10 mouse cellular contexts compared by ENCODE assay signal in the genomic region with DNA sequence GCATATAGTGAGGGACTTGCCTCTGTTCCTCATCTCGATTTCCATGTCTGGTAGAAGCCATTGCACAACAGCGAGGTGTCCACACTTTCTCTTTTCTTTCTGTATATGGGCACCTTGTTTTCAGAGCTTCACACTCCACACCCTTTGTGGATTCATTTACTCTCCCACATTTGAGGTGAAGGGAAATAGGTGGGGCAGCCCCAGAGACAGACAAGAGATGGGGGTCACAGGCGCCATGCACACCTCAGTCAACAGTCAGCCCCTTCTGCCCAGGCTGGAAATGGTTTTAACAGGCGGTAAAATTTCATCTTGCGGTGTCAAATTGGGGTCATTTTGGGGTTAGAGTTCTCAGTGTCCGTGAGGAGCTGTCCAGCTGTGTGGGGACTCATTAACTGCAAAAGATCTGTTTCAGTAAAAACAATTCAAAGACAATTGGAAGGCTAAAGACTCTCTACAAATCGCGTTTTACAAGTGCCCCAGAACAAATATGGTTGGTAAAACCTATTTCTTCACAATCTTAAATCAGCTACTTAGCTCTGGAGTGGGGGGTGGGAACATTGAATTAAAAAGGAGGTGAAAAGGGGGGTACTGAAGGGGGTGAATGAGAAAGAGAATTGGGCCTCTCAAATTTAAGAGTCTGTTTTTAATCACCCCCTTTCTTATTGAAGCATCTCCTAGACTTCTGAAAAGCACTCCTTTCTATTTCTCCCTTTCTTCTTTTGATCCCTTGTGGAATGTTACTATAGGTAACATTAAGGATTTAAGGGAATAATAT. TPM values are rescaled to one million over a fixed set of nuclear protein-coding genes. Genes with fewer than 3 reads are reported as not detected.
DNase-seq lines count a peak whose midpoint lies in the region; ATAC-seq lines count a peak whose summit lies in the region.
"Had no signal": no experiment of that assay in that cellular context is flagged by ENCODE, and none has a peak within 500 bp of the region (broad histone marks: within the 10 kb centered on the region; RNA-seq: fewer than 3 reads in every experiment).

No protein-coding gene starts in this region.

- H3K4me2 ChIP-seq in heart, embryonic 14.5 days (ENCODE audit: low read length), result peak overlapping the region; percentile 93
- peak overlapping the region; percentile 63 for H3K4me2 ChIP-seq in embryonic facial prominence, embryonic 12.5 days (replicated peaks)
- H3K4me2 ChIP-seq in intestine, embryonic 15.5 days (replicated peaks), result peak overlapping the region; percentile 77

- no peaks in the 10 kb centered on the region for H3K36me3 ChIP-seq in heart, embryonic 14.5 days (ENCODE audit: control insufficient read depth, insufficient read depth, low read length)
- H3K36me3 ChIP-seq in embryonic facial prominence, embryonic 12.5 days, result no peaks in the 10 kb centered on the region
- no peaks in the 10 kb centered on the region for H3K36me3 ChIP-seq in intestine, embryonic 15.5 days

- peaks cover 6 to 16% of the 10 kb centered on the region in 2 experiments for H3K4me1 ChIP-seq in heart, embryonic 14.5 days (ENCODE audit: control insufficient read depth in 2 of 2, insufficient read depth in 2 of 2, low read length in 2 of 2)
- peaks cover 17% of the 10 kb centered on the region; the same call in 1 of the 2 replicates for H3K4me1 ChIP-seq in embryonic facial prominence, embryonic 12.5 days
- no peaks in the 10 kb centered on the region for H3K4me1 ChIP-seq in intestine, embryonic 15.5 days (replicated peaks)

- H3K4me3 ChIP-seq in heart, embryonic 14.5 days (ENCODE audit: control insufficient read depth in 1 of 2, insufficient read depth in 1 of 2, low read depth in 1 of 2, low read length in 2 of 2), result peak overlapping the region; percentile 31 to 73
- peak overlapping the region; percentile 76 for H3K4me3 ChIP-seq in embryonic facial prominence, embryonic 12.5 days
- H3K4me3 ChIP-seq in intestine, embryonic 15.5 days (replicated peaks), result peak overlapping the region; percentile 62

- no peaks in the 10 kb centered on the region for H3K27me3 ChIP-seq in heart, embryonic 14.5 days (ENCODE audit: control insufficient read depth, insufficient read depth, low read length)
- peaks cover 15% of the 10 kb centered on the region; the same call in 1 of the 2 replicates for H3K27me3 ChIP-seq in embryonic facial prominence, embryonic 12.5 days
- H3K27me3 ChIP-seq in intestine, embryonic 15.5 days (replicated peaks), result peaks cover 12% of the 10 kb centered on the region; the same call in 1 of the 2 replicates
- H3K27me3 ChIP-seq: CH12.LX had no signal

- H3K27ac ChIP-seq in heart, embryonic 14.5 days (replicated peaks in 1 of 2; ENCODE audit: control insufficient read depth in 1 of 2, insufficient read depth in 1 of 2, low read depth in 2 of 2, low read length in 2 of 2), result peak overlapping the region; percentile 40 to 97
- peak overlapping the region; percentile 97 for H3K27ac ChIP-seq in embryonic facial prominence, embryonic 12.5 days
- peak overlapping the region; percentile 42 for H3K27ac ChIP-seq in intestine, embryonic 15.5 days
- H3K27ac ChIP-seq: liver, embryonic 14.5 days had no signal

- ATAC-seq in heart, embryonic 14.5 days (ENCODE audit: insufficient number of reproducible peaks, insufficient read depth, low FRiP score, low read depth), result no peak
- ATAC-seq in embryonic facial prominence, embryonic 12.5 days (ENCODE audit: insufficient number of reproducible peaks, insufficient read depth, low FRiP score, low TSS enrichment), result no peak
- ATAC-seq in intestine, embryonic 15.5 days, result no peak
- ATAC-seq in megakaryocyte, adult 5-6 weeks (ENCODE audit: poor library complexity, severe bottlenecking), result no peak

- 24% methylated on average over 8 of the region's 8 CpGs for WGBS in heart, embryonic 14.5 days
- 4% methylated on average over 8 of the region's 8 CpGs for WGBS in embryonic facial prominence, embryonic 12.5 days
- WGBS in intestine, embryonic 15.5 days, result 7% methylated on average over 8 of the region's 8 CpGs

- H3K9ac ChIP-seq in heart, embryonic 14.5 days (ENCODE audit: low read length), result peak overlapping the region; percentile 100
- H3K9ac ChIP-seq in embryonic facial prominence, embryonic 12.5 days, result peak overlapping the region; percentile 93
- peak overlapping the region; percentile 41 for H3K9ac ChIP-seq in intestine, embryonic 15.5 days
- H3K9ac ChIP-seq: liver, embryonic 14.5 days had no signal

- DNase-seq in heart, adult 9 months (ENCODE audit: low spot score in 2 of 2), result no peak
- peak; percentile 75 for DNase-seq in neural tube, embryonic 10.5 days (ENCODE audit: extremely low spot score, low spot score)
- DNase-seq in thymus, postnatal 4 days, result no peak
- no peak for DNase-seq in spleen, postnatal 36 days (ENCODE audit: low spot score in 2 of 2)

- no peaks in the 10 kb centered on the region for H3K9me3 ChIP-seq in heart, embryonic 14.5 days (ENCODE audit: control insufficient read depth, low read length)
- H3K9me3 ChIP-seq in embryonic facial prominence, embryonic 12.5 days, result no peaks in the 10 kb centered on the region
- no peaks in the 10 kb centered on the region for H3K9me3 ChIP-seq in intestine, embryonic 15.5 days

RNA-seq across cellular contexts. Expression of a gene that starts 4.0 kb away (rescaled TPM):
- polyA plus RNA-seq in heart, embryonic 14.5 days (2014; fragmentation: Nextera tagmentation; extraction: Ambion mirVana), result 30.8 and 30.9 TPM in 2 replicates
- polyA plus RNA-seq in embryonic facial prominence, embryonic 12.5 days (2016; fragmentation: Nextera tagmentation; extraction: Ambion mirVana), result 71.2 and 71.7 TPM in 2 replicates
- 39.9 and 41.5 TPM in 2 replicates for polyA plus RNA-seq in intestine, embryonic 15.5 days (2015; fragmentation: Nextera tagmentation; extraction: Ambion mirVana)
- not detected in 2 replicates for total RNA-seq in megakaryocyte, adult 5-6 weeks (2015)
- not detected in 2 replicates for total RNA-seq in megakaryocyte, adult 5-6 weeks (2017)
- total RNA-seq: CH12.LX had no signal

Comparison
In these comparisons a context has a peak if more than half of its experiments do, and no peak if none do; other contexts are left out.
1. H3K27ac ChIP-seq: peak in every context shown above with its lines; median percentile 97 in embryonic facial prominence, embryonic 12.5 days; 68 in heart, embryonic 14.5 days; 42 in intestine, embryonic 15.5 days.
2. H3K9ac ChIP-seq: peak in every context shown above with its lines; median percentile 100 in heart, embryonic 14.5 days; 93 in embryonic facial prominence, embryonic 12.5 days; 41 in intestine, embryonic 15.5 days.